Mouse (Mus musculus) urinary bladder, postnatal 10 days (tissue): ENCODE results near the gene Rcor2.

ENCODE experiments used
- DNase-seq: peaks from one replicate; pipeline ENCODE4 v3.0.0; 2022; ENCODE audit warnings: low spot score

Rcor2 gene

GRCm38 (mm10) chr19:7267091-7267741 lies at the start of gene Rcor2:
Rcor2 (plus strand) TSS chr19:7267325.
- no peak for DNase-seq

- DNase-seq = no peak
Observed at GRCm38 (mm10) chr19:7217926-7218267, 49.2 kb upstream of the Rcor2 start.

GRCm38 (mm10) chr19:7218753-7219152 lies 48.4 kb upstream of the Rcor2 start:
- no peak for DNase-seq

GRCm38 (mm10) chr19:7222196-7222595 lies 44.9 kb upstream of the Rcor2 start:
- no peak for DNase-seq

GRCm38 (mm10) chr19:7223488-7223887 lies 43.6 kb upstream of the Rcor2 start:
- DNase-seq = no peak

- no peak for DNase-seq
Observed at GRCm38 (mm10) chr19:7224253-7224652, 42.9 kb upstream of the Rcor2 start.

GRCm38 (mm10) chr19:7225096-7225690 lies 41.9 kb upstream of the Rcor2 start:
- DNase-seq = no peak

- DNase-seq = no peak
Observed at GRCm38 (mm10) chr19:7226511-7226914, 40.6 kb upstream of the Rcor2 start.

GRCm38 (mm10) chr19:7234537-7235221 lies 32.4 kb upstream of the Rcor2 start:
- peak; percentile 39 for DNase-seq

- DNase-seq = no peak
Observed at GRCm38 (mm10) chr19:7235461-7235860, 31.7 kb upstream of the Rcor2 start.

GRCm38 (mm10) chr19:7236011-7236410 lies 31.1 kb upstream of the Rcor2 start:
- DNase-seq = no peak

- DNase-seq = no peak
Observed at GRCm38 (mm10) chr19:7236742-7237141, 30.4 kb upstream of the Rcor2 start.

GRCm38 (mm10) chr19:7239574-7239973 lies 27.6 kb upstream of the Rcor2 start:
- DNase-seq = no peak

- DNase-seq = no peak
Observed at GRCm38 (mm10) chr19:7240291-7240690, 26.8 kb upstream of the Rcor2 start.

- peak; percentile 77 for DNase-seq
Observed at GRCm38 (mm10) chr19:7240782-7241690, 26.1 kb upstream of the Rcor2 start, which contains the start of gene Naa40. Naa40 (minus strand) TSS chr19:7241183.

GRCm38 (mm10) chr19:7246021-7246420 lies 21.1 kb upstream of the Rcor2 start:
- no peak for DNase-seq

GRCm38 (mm10) chr19:7257881-7258280 lies 9.2 kb upstream of the Rcor2 start:
- no peak for DNase-seq

GRCm38 (mm10) chr19:7261476-7261875 lies 5.6 kb upstream of the Rcor2 start:
- DNase-seq = no peak

- DNase-seq = no peak
Observed at GRCm38 (mm10) chr19:7261964-7262363, 5.2 kb upstream of the Rcor2 start.

GRCm38 (mm10) chr19:7262592-7262991 lies 4.5 kb upstream of the Rcor2 start:
- no peak for DNase-seq

- peak; percentile 66 for DNase-seq
Observed at GRCm38 (mm10) chr19:7264088-7264765, 2.9 kb upstream of the Rcor2 start.
